Mouse (Mus musculus) small intestine, adult 2 months (tissue): ENCODE measurements around the gene Magi1.

Experiments used
- CTCF ChIP-seq: fragments of 200-500 bp; IDR thresholded peaks from 2 replicates; pipeline ENCODE4 v1.5.1; 2012; ENCODE audit warnings: low read depth, mild to moderate bottlenecking, control low read depth, inconsistent platforms, low read length, moderate library complexity, mixed read lengths; ENCODE audit not compliant: insufficient replicate concordance, insufficient read length; ENCODE audit errors: extremely low read depth
- POLR2A ChIP-seq: fragments of 200-500 bp; IDR thresholded peaks from 2 replicates; pipeline ENCODE4 v1.6.1; 2012; ENCODE audit warnings: low read depth, mild to moderate bottlenecking, control low read depth, inconsistent platforms, low read length, moderate library complexity

GRCm38 (mm10) chr6:94036554-94036953 lies 247.2 kb downstream of the Magi1 start:
- no peak for TF ChIP-seq POLR2A
- TF ChIP-seq CTCF: no peak
